Mouse (Mus musculus): ENCODE data around the gene Fgd4. TPM values are rescaled to one million over a fixed set of nuclear protein-coding genes. Genes with fewer than 3 reads are reported as not detected.
A peak's percentile ranks its signal among the peaks of the same experiment; 100 is the strongest.
"Not testable (repeated sequence)": the region's sequence is repeated elsewhere in the genome, so short reads cannot be mapped to it uniquely, and the experiment has no call there.

The Fgd4 gene
- total RNA-seq, 4 experiments from 2014 or later: 38.1 to 50.1 (median 43.2) TPM

- DNase-seq (ENCODE audit: low spot score): peak; percentile 27
Observed at GRCm38 (mm10) chr16:16542956-16543441, 57.4 kb downstream of the Fgd4 start.

DNA sequence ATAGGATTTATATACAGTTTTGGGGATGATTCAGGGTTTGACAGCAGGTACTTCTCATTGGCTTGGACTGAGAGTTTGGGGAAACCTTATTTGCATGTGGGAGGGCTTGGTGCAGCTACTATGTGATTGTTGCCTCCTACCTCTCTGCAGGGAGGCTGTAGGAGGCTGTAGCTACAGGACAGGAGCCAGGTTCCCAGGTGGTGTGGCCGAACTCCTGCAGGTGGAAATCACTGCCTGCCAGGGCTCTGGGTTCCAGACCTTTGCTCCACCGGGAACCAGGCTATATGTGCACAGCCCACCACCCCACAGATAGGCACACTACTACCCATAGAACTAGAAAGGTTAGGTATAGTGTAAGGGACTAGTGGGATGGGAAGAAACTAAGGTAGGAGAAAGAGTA is 61.0 kb downstream of the Fgd4 start:
- DNase-seq (ENCODE audit: low spot score): not testable (repeated sequence)

DNA sequence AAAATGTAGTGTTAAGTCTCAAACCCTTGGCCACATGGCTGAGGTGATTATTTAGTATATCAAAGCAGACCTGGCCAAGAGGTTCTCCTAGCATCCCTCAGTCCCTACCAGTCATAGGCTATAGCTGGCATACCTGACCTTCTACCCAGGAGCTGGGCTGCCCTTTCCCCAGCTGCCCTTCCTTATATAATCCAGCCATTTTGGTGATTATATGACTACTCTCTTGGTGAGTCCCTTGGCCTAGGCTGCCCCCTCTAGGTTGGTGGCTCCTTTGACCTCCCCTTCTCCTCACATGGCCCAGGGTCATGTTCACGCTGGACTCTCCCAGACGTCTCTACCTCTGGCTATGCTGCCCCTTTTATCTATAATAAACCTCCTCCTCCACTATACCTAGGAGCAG is 65.1 kb downstream of the Fgd4 start:
- DNase-seq (ENCODE audit: low spot score): no peak

DNA sequence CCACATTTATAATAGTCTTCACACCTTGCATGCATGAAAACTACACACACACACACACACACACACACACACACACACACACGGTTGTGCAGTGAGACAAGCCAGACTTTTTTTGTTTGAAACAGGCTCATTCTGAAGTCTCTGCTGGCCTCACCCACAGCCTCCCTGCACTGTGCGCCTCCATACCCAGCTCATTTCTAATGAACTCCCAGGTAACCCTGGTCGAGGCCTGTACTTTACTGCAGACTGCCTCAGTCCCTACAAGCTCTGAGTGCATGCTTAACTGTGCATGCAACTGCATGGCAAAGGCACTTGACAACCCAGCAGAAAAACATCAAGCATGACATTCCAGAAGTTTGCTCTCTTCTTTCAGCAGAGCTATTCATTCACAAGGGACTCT is 72.3 kb downstream of the Fgd4 start:
- DNase-seq (ENCODE audit: low spot score): no peak

DNA sequence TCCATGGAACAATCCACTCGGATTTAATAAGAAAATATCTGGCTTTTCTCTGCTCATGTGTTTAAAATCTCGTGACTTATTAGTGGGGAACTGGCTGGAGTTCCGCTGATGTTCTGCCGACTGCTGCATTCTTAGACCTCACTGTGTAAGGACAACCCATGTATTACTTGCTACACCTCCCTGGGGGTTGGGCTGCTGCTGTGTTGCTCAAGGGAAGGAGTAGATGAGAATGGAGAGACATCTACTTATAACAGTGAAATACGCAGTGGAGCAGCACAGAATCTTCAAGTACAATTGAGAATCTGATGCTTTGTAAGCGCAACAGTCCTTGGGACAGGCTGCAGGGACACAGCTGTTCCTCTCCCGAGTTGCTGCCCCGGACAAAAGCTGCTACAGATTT is 73.1 kb downstream of the Fgd4 start:
- DNase-seq (ENCODE audit: low spot score): peak; percentile 72

DNA sequence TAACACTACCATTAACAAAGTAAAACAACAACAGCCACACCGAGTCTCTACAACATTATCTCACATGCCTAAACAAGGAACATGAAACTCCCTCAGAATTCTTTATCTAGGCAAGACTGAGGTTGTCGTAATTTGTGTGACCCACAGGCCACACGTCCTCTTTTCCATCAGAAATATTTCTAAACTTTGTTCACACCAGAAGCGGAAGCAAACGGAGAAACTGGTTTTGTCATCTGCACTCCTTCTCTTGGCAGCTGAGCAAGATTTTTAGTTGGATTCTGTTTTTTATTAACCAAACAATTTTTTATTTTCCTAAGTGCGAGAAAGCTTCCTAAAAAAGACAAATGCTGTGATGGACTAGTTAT is 73.6 kb downstream of the Fgd4 start:
- DNase-seq (ENCODE audit: low spot score): peak; percentile 61

- DNase-seq (ENCODE audit: low spot score): peak; percentile 24
Observed at GRCm38 (mm10) chr16:16526097-16526740, 74.1 kb downstream of the Fgd4 start.

- DNase-seq (ENCODE audit: low spot score): peak; percentile 34
Observed at GRCm38 (mm10) chr16:16525266-16525904, 75.0 kb downstream of the Fgd4 start.

DNA sequence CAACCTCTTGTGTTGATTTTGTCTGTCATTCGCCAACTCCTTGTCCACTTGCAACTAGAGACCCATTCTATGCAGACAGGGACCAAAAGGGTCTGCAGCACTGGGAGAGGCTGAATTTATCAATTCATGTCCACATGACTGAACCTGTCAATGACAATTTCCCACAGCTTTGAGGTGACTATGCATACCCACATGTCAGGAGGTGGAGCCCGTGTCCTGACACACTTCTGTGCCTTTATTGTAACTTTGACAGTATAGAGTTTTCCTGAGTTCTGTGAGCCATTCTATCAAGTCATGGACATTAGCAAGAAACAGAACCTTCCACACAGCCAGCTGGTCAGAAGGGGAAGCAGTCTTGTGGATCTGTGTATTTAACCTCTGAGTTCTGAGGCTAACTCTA is 76.7 kb downstream of the Fgd4 start:
- DNase-seq (ENCODE audit: low spot score): no peak

DNA sequence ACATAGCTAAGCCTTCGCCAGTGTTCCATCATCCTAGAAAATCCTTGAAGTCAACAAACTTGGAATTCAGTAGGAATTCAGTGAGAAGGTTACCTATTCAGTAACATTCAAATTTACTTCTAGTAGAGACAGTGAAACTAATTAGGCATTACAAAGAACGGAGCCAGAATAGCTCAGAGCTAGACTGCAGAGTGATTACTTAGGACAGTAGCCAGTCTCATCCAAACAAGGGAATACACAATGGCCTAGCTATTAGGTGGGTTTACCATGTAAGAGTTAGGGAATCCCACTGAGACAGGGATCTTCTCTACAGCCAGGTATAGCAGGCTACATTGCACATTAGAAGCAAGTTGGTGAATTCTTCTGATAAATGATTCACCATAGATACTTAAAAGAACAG is 77.5 kb downstream of the Fgd4 start:
- DNase-seq (ENCODE audit: low spot score): not testable (repeated sequence)

- DNase-seq (ENCODE audit: low spot score): no peak
Observed at GRCm38 (mm10) chr16:16501491-16501890, 98.9 kb downstream of the Fgd4 start.

DNA sequence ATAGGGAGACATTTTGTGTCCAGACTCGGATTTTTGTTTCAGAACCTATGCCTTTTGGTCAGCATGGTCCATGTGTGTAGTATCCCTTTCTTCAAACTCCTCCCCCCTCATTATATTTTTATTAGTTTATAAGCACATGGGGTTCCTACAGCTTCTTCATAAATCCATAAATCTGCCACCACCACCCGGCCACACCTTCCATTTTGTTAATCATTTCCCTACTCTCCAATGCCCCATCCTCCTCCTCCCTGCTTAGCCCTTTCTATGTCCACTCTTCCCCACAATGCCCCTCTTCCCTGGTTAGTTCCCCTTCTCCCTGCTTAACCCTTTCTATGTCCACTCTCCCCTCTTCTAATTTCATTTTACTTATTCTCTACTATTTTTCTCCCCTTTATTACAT is 99.4 kb downstream of the Fgd4 start:
- DNase-seq (ENCODE audit: low spot score): no peak

GRCm38 (mm10) chr16:16498798-16499197 is 101.6 kb downstream of the Fgd4 start:
- peak; percentile 71 for DNase-seq (ENCODE audit: low spot score)

- DNase-seq (ENCODE audit: low spot score): no peak
Observed at GRCm38 (mm10) chr16:16485523-16486043, 114.8 kb downstream of the Fgd4 start.

- no peak for DNase-seq (ENCODE audit: low spot score)
Observed at GRCm38 (mm10) chr16:16484601-16485000, 115.7 kb downstream of the Fgd4 start.

DNA sequence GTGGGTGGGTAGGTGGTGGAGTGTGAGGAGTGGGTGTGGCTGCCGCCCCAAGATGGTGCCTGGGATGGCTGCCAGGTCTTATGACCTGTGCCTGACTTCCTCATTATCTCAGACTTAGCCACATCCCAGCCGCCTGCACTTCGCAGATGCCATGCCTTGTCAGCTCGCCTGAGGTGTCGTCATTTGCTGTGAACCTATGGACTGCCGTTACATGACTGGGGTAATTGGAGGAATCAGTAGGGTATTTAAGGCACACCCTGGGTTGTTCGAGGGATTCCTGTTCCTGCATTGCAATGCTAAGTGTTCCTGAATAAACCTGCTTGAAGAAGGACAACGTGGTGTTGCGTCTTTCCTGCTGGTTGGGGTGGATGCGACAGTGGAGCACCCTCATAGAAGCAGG is 126.9 kb downstream of the Fgd4 start:
- not testable (repeated sequence) for DNase-seq (ENCODE audit: low spot score)

DNA sequence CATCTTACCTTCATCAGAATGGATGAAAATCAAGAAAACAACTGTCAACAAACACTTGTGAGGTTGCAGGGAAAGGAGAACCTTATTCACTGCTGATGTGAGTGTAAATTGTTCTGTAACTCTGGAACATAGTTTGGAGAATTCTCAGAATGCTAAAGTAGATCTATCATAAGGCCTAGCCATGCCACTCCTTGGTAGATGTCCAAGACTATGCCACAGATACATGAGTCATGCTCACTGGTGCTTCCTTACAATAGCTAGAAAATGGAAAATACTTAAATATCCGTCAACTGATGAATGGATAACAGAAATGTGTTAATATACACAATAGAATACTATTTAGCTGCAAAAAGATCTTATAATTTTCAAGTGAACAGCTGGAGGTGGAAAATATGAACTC is 150.3 kb downstream of the Fgd4 start:
- no peak for DNase-seq (ENCODE audit: low spot score)

DNA sequence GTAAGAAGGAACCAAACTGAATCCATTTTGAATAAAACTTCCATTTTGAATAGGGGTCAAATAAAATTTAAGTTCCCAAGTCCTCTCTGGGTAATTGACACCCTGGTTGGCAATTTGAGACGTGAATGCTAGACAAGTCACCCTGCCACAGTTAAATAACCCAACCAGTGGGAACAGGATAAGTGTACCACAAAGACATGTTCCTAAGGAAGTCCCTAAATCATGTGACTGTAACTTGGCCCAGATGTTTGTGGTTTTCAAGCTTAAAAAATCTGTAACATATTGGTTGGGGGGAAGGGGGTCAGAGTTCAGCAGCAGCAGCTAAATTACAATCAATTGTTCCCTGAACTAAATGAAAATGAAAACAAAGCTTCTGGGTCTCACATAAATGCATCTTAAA is 161.9 kb downstream of the Fgd4 start:
- no peak for DNase-seq (ENCODE audit: low spot score)

- DNase-seq (ENCODE audit: low spot score): no peak
Observed at GRCm38 (mm10) chr16:16422456-16422855, 177.9 kb downstream of the Fgd4 start.

GRCm38 (mm10) chr16:16367217-16367616 is 233.1 kb downstream of the Fgd4 start:
- not testable (repeated sequence) for DNase-seq (ENCODE audit: low spot score)
